Mouse (Mus musculus) ES-Bruce4 (cell line): ENCODE data around the gene Qprt.

ENCODE experiments used
- CTCF ChIP-seq: IDR thresholded peaks from one replicate; pipeline ENCODE4 v1.8.1; 2011; ENCODE audit warnings: low read depth, low read length
- POLR2A ChIP-seq: IDR thresholded peaks from one replicate; pipeline ENCODE4 v1.8.1; 2011; ENCODE audit warnings: low read length; ENCODE audit not compliant: insufficient read depth

DNA sequence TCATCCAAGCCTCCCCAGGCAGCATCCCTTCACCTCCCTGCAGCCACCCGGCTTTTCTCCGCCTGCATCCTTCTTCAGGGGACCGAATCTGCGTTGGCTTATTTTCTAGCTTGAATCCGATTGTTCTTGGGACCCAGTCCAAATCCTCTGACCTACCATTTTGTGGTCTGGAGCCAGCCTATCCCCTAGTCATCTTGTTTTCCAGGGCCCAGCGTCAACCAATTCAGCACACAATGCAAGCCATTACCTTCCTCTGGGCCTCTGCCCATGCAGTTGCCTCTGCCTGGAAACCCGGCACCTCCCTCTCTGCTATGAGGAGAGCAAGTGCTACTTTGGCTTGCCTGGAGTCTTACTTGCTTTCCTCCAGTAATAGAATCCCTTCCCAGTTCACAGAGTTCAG, 16.5 kb downstream of the Qprt start:
- TF ChIP-seq CTCF (no peak), POLR2A (no peak)
